Mouse (Mus musculus) olfactory bulb, adult 2 months (tissue): ENCODE results near the gene Lrba.

Experiments
- CTCF ChIP-seq: fragments of 200-500 bp; IDR thresholded peaks from 2 replicates; pipeline ENCODE4 v1.5.1; 2012; ENCODE audit warnings: low read depth, mild to moderate bottlenecking, low read length, moderate library complexity; ENCODE audit not compliant: insufficient read depth
- POLR2A ChIP-seq: fragments of 200-500 bp; IDR thresholded peaks from 2 replicates; pipeline ENCODE4 v1.6.1; 2012; ENCODE audit warnings: mild to moderate bottlenecking, low read depth, low read length, moderate library complexity; ENCODE audit not compliant: insufficient read depth

DNA sequence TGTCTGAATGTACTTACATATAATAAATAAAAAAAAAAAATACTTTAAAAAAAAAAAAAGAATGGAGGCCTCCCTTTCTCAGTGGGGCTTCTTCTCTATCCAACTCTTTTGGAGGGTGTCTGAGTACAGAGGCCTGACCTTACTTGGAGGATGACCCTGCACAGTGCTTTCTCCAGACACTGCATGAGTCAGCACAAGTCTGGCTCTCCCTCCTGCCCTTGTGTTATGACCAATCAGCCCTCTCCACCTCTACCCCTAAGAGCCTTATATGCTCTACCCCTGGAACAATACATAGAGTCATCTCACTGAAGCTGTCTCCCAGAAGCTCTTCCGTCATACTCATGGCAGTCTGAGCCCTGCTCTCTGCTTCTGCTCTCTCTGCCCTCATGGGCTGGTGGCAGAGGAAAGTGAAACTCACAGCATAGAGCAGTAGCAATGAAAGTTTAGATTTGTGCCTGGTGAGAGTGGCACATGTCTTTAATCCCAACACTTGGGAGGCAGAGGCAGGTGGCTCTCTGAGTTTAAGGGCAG is 22.8 kb upstream of the Lrba start:
- TF ChIP-seq CTCF = no peak
- TF ChIP-seq POLR2A = no peak
